Mouse (Mus musculus) kidney, postnatal 4 days (tissue): ENCODE measurements around the gene Tenm2.

Experiments used
- DNase-seq, 2 experiments: peaks; one replicate each; pipeline ENCODE4 v3.0.0; 2021; ENCODE audit warnings: mixed read lengths in 2 of 2

Tenm2 gene

DNA sequence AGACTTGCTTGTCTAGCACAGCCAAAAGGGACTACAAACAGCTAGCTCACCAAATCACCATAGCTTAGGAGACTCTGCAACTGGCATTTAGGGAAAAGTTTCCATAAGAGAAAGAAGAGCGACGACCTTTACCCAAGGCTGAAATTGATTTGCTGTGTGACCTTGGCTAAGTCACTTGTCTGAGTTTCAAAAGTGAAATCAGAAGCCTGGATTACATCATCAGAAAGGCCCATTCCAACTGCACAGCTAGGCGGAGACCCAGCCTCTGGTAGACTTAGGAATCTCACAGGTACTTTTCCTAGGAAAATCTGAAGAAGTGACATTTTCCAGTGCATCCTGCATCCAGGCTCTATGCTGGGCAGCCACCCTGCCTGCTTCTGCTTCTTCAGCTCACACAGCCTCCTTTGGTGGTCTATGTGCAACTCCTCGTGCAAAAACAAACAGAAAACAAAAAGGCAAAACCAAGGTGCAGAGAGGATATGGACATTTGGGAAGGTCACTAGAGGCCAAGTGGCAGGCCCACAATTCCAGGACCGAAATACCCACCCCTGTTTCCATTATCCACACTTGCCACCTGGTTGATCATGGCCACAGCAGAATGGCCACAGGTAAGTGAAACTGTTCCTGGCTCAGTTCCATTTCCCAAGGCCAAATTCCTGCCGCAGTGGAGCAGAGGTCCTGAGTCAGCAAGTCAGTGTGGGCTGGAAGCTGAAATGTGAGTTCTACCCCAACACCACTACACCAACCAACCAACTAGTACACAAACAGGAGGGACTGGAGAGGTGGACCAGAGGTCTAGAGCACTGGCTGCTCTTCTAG is 1260.9 kb downstream of the Tenm2 start:
- peak; percentile 48 to 74 for DNase-seq

DNA sequence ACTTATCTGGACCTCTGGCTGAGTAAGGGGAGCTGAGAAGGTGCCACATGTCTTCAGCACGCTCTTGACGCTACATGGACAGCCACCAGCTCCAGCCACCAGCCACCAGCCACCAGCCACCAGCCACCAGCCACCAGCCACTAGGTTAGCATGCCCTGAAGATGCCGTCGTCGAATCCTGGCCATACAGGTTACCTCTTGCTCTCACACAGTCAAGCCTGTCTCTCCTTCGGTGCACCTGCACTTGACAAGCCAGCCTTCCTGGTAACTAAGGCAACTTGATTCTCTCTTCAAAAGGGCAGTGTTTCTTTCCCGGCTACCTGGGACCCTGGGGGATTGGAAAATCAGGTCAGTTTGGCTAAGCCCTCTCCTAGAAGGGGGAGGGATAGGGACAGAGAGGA is 1262.6 kb downstream of the Tenm2 start:
- no peak for DNase-seq

DNA sequence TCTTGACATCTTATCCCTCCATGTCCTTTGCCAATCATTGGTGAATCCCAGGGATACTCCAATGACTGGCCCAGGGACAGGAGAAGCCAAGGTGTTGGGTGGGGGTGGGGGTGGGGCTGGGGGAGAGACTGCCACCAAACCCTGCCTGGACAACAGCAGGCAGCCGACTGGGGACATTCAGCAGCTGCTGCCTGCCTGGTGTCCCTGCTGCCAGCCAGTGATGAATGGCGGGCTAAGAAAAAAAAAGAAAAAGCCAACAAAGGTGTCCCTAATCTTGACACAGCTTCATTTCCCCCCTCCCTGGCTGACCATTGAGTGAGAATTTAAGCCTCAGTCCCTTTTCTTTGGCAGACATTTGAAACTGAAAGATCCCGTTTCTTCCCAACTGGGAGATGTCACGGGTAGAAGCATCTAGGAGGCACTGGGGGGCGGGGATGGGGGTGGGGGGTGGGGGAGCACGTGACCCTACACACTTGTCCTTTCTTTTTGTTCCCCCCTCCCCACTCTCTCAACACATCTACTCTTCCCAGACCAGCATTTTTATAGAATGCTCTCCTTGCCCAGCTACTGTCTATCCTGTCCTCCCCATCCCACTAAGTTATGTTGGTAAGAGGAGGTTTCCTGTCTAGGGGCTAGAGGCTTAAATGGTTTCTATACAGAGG is 1263.4 kb downstream of the Tenm2 start:
- no peak for DNase-seq

DNA sequence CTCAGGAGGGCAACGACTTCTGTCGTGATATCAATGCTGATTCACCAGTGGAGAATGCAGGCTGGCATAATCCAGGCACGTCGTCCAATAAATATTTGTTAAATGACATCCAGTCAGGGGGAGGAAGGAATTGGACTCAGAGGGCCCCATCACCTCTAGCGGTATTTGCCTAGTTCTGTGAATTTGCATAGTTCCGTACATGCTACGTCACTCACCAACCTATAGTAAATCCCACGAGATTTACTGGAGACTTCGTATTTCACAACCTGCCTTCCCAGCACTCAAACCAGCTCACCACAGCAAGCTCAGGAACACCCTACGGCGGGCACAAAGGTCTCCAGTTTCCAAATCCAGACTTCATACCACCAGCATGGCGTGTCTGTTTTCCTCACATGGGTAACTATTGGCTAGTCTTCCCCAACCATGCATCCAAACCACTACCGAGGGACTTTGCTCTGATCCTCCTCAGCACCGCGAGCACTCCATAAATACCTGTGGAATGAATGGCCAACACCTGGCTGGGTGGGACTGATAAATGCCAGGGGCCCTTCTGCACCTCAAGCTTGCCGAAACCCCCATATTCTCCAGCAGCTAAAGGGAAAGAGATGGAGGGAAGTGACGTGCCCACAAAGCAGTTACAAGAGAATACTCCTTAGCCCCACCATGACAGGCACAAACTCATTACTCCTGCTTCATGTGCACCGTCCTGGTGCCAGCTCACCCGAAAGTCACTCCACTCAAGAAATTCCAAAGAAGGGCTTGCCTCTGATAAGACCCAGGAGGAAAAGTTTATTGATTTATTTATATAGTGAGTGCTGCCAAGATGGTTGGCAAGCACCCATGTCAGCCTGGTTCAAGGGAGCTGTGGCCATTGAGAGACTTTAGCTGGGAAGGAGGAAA is 1264.7 kb downstream of the Tenm2 start:
- DNase-seq, result no peak

DNA sequence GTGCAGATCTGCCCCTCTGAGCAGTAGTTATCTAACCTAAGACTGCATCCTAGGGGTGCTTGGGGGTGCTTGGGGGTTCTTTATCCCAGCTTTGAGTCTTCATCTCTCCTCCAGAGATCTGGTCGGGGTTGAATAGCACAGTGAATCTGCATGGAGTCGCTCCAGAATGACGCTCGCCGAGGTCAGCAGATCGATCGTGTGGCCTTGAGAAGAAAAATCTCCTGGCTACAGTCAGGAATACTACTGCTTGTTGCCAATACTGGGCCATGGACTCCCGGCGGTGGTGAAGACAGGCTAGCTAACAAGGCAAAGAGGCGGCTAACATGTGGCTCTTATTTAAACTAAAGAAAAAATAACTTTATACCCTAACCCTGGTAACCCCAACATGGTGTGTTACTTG is 1267.5 kb downstream of the Tenm2 start:
- DNase-seq, result no peak

DNA sequence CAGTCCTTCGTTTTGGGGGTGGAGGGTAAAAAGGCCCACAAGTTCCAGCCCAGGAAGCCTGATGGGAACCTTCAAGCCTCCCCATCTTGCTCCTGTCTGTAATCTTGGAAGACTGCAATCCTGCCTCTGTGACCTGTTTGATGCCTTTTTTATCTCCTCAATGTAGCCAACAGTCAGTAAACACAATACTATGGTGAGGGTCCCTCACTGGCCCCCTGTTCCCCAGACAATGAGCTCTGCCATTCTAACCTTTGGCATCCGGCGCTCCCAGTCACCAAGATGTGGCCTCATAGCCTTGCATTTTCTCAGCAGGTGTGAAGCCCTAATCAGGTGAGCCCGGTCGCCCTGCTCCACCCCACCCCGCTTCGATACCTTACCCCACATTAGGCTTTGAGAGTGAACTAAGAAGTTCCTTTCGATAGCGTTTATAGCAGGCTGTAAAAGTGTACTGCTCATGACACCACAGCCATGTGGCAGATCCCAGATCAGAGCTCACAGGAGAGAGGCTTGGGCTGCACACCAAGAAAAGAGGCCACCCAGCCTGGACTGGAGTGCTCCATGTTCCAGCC is 1271.7 kb downstream of the Tenm2 start:
- DNase-seq, result no peak

DNA sequence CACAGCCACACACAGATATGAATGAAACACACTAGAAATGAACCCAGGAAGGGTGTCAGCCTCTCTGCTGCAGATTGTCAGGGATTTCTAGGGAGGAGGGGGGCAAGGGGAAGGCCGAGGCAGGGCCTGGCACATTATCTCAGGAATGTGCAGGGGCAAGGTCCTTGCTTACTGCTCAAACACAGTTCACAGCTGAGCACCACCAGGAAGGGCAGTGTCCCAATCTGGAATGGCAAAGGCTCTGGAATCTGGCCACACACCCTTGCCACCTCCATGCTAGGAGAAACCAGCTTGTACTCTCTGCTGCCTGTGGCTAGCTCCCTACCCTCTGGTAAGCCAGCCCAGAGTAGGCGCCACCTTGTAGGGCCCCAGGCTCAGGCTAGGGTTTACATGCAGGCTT is 1272.2 kb downstream of the Tenm2 start:
- no peak for DNase-seq

DNA sequence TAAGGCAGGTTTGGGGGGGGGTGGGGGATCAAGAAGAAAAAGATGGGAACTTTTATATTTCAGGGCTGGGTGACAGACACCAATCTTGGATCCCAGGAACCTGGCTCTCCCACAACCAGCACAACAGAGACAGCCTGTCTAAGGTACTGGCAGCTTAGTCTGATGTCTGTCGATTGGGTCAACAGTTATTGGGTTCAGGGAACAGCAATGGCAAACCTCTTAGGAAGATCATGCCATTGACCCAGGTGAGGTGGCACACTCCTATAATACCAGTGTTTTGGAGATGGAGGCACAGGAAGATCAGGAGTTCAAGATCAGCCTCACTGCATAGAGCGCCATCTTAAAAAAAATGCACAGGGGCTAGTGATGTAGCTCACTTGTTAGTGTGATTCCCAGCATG is 1273.3 kb downstream of the Tenm2 start:
- DNase-seq, result no peak

DNA sequence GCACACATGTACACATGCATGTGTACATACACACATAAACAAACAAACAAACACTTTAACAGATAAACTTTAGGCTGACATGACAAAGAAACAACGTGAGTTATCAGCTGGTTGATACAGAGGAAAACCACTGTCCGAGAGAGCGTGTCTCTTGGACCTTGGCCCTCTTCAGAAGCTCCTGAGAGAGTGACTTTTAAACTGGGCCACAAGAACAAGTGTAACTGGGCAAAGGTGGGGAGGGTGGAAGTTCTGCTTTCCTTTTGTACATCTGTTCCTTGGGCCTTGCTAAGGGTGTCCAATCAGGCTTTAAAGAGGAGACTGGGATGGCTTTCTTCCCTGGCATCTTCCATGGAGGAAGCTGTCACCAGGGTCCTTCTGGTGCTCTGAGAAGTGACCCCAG is 1276.5 kb downstream of the Tenm2 start:
- DNase-seq, result no peak
